Mouse (Mus musculus) heart, embryonic 15.5 days (tissue): ENCODE data around the gene Sphkap. TPM values are rescaled to one million over a fixed set of nuclear protein-coding genes. Genes with fewer than 3 reads are reported as not detected.

Experiments
- ATAC-seq: fragments of 200-750 bp; cut with Nextera tagmentation; replicated peaks from 2 replicates; pipeline ENCODE4 v1.8.0; 2017; ENCODE audit warnings: low read depth, moderate TSS enrichment; ENCODE audit not compliant: insufficient number of reproducible peaks, insufficient read depth, low FRiP score
- H3K27ac ChIP-seq: fragments of 300-500 bp; sonication (generic); 2 replicates; pipeline ENCODE4 v1.5.1; 2015; ENCODE audit warnings: mild to moderate bottlenecking, inconsistent platforms
- H3K27me3 ChIP-seq: fragments of 300-500 bp; sonication (generic); 2 replicates; pipeline ENCODE4 v1.6.1; 2015; ENCODE audit warnings: inconsistent platforms
- H3K36me3 ChIP-seq: fragments of 300-500 bp; sonication (generic); 2 replicates; pipeline ENCODE4 v1.6.1; 2015; ENCODE audit warnings: mild to moderate bottlenecking, inconsistent platforms
- H3K4me1 ChIP-seq: fragments of 300-500 bp; sonication (generic); replicated peaks from 2 replicates; pipeline ENCODE4 v1.6.1; 2015; ENCODE audit warnings: inconsistent platforms
- H3K4me2 ChIP-seq: fragments of 300-500 bp; sonication (generic); 2 replicates; pipeline ENCODE4 v1.6.1; 2015; ENCODE audit warnings: inconsistent platforms, mild to moderate bottlenecking, moderate library complexity
- H3K4me3 ChIP-seq: fragments of 300-500 bp; sonication (generic); 2 replicates; pipeline ENCODE4 v1.5.1; 2015; ENCODE audit warnings: mild to moderate bottlenecking, inconsistent platforms
- H3K9ac ChIP-seq: fragments of 300-500 bp; sonication (generic); 2 replicates; pipeline ENCODE4 v1.6.1; 2015; ENCODE audit warnings: mild to moderate bottlenecking, inconsistent platforms
- H3K9me3 ChIP-seq: fragments of 300-500 bp; sonication (generic); replicated peaks from 2 replicates; pipeline ENCODE4 v1.6.1; 2016; ENCODE audit warnings: inconsistent platforms
- WGBS: fragments of 180-500 bp; shearing (Covaris S2); methylation state at CpG from one replicate; pipeline ENCODE4 v1.1.7; 2015; ENCODE audit warnings: mixed read lengths; 5-methylcytosine and 5-hydroxymethylcytosine counted together
- polyA plus RNA-seq: library from polyadenylated mRNA; unstranded; fragments of >200 nt; fragmentation: Nextera tagmentation; extraction: Ambion mirVana; gene quantifications from 2 replicates; pipeline ENCODE4 v1.2.1, GENCODE M21; 2015

The Sphkap gene
- polyA plus RNA-seq, 1 experiment from 2014 or later = 8.9 TPM

- H3K27ac ChIP-seq = no peak overlapping the region
- H3K9me3 ChIP-seq = no peaks in the 10 kb centered on the region
- no peaks in the 10 kb centered on the region for H3K4me1 ChIP-seq
- no peak overlapping the region for H3K4me3 ChIP-seq
- no peak overlapping the region for H3K4me2 ChIP-seq
- WGBS = 72% methylated on average over 7 of the region's 7 CpGs
- no peaks in the 10 kb centered on the region for H3K36me3 ChIP-seq
- no peak overlapping the region for H3K9ac ChIP-seq
- no peak for ATAC-seq
- no peaks in the 10 kb centered on the region for H3K27me3 ChIP-seq
Observed at GRCm38 (mm10) chr1:83285866-83286265, 122.1 kb downstream of the Sphkap start.

GRCm38 (mm10) chr1:83277044-83277443 is 131.0 kb downstream of the Sphkap start:
- 89% methylated on average over 11 of the region's 11 CpGs for WGBS
- no peaks in the 10 kb centered on the region for H3K4me1 ChIP-seq
- no peak overlapping the region for H3K27ac ChIP-seq
- H3K27me3 ChIP-seq = no peaks in the 10 kb centered on the region
- no peak overlapping the region for H3K4me3 ChIP-seq
- no peaks in the 10 kb centered on the region for H3K36me3 ChIP-seq
- no peaks in the 10 kb centered on the region for H3K9me3 ChIP-seq
- ATAC-seq = no peak
- no peak overlapping the region for H3K9ac ChIP-seq
- no peak overlapping the region for H3K4me2 ChIP-seq

GRCm38 (mm10) chr1:83276637-83277036 is 131.4 kb downstream of the Sphkap start:
- H3K27me3 ChIP-seq = no peaks in the 10 kb centered on the region
- H3K9me3 ChIP-seq = no peaks in the 10 kb centered on the region
- H3K4me3 ChIP-seq = no peak overlapping the region
- H3K4me1 ChIP-seq = no peaks in the 10 kb centered on the region
- no peak overlapping the region for H3K27ac ChIP-seq
- 86% methylated on average over 9 of the region's 9 CpGs for WGBS
- no peak for ATAC-seq
- no peak overlapping the region for H3K9ac ChIP-seq
- no peaks in the 10 kb centered on the region for H3K36me3 ChIP-seq
- no peak overlapping the region for H3K4me2 ChIP-seq

GRCm38 (mm10) chr1:83251746-83252145 is 156.3 kb downstream of the Sphkap start:
- Histone ChIP-seq H3K4me1 (no peaks in the 10 kb centered on the region), H3K27me3 (no peaks in the 10 kb centered on the region), H3K9me3 (no peaks in the 10 kb centered on the region), H3K4me3 (no peak overlapping the region), H3K27ac (no peak overlapping the region), H3K36me3 (no peaks in the 10 kb centered on the region), H3K9ac (no peak overlapping the region), H3K4me2 (no peak overlapping the region)
- no peak for ATAC-seq
- WGBS = 68% methylated on average over 1 of the region's 1 CpGs

- no peak overlapping the region for H3K4me3 ChIP-seq
- H3K9ac ChIP-seq = no peak overlapping the region
- no peaks in the 10 kb centered on the region for H3K27me3 ChIP-seq
- no peak for ATAC-seq
- H3K4me1 ChIP-seq = no peaks in the 10 kb centered on the region
- 79% methylated on average over 1 of the region's 1 CpGs for WGBS
- no peak overlapping the region for H3K4me2 ChIP-seq
- H3K27ac ChIP-seq = no peak overlapping the region
- no peaks in the 10 kb centered on the region for H3K36me3 ChIP-seq
- H3K9me3 ChIP-seq = no peaks in the 10 kb centered on the region
Observed at GRCm38 (mm10) chr1:83248235-83248746, 159.7 kb downstream of the Sphkap start.

- Histone ChIP-seq H3K9ac (no peak overlapping the region), H3K9me3 (no peaks in the 10 kb centered on the region), H3K27me3 (no peaks in the 10 kb centered on the region), H3K27ac (no peak overlapping the region), H3K4me3 (no peak overlapping the region), H3K36me3 (no peaks in the 10 kb centered on the region), H3K4me2 (no peak overlapping the region), H3K4me1 (peaks cover 3% of the 10 kb centered on the region; the same call in 1 of the 2 replicates)
- 76% methylated on average over 3 of the region's 3 CpGs for WGBS
- no peak for ATAC-seq
Observed at GRCm38 (mm10) chr1:83227946-83228345, 180.1 kb downstream of the Sphkap start.

- H3K4me1 ChIP-seq = peaks cover 3% of the 10 kb centered on the region; the same call in 1 of the 2 replicates
- no peaks in the 10 kb centered on the region for H3K27me3 ChIP-seq
- H3K27ac ChIP-seq = no peak overlapping the region
- ATAC-seq = no peak; the same call in 1 of the 2 replicates
- H3K9ac ChIP-seq = no peak overlapping the region
- H3K4me3 ChIP-seq = no peak overlapping the region
- H3K9me3 ChIP-seq = no peaks in the 10 kb centered on the region
- H3K36me3 ChIP-seq = no peaks in the 10 kb centered on the region
- no peak overlapping the region for H3K4me2 ChIP-seq
Observed at GRCm38 (mm10) chr1:83224423-83224960, 183.5 kb downstream of the Sphkap start.

GRCm38 (mm10) chr1:83223072-83223471 is 184.9 kb downstream of the Sphkap start:
- H3K27me3 ChIP-seq = no peaks in the 10 kb centered on the region
- H3K9me3 ChIP-seq = no peaks in the 10 kb centered on the region
- no peaks in the 10 kb centered on the region for H3K36me3 ChIP-seq
- 57% methylated on average over 1 of the region's 1 CpGs for WGBS
- H3K27ac ChIP-seq = no peak overlapping the region
- peaks cover 3% of the 10 kb centered on the region; the same call in 1 of the 2 replicates for H3K4me1 ChIP-seq
- no peak overlapping the region for H3K9ac ChIP-seq
- H3K4me2 ChIP-seq = no peak overlapping the region
- no peak overlapping the region for H3K4me3 ChIP-seq
- no peak for ATAC-seq

- H3K27ac ChIP-seq = no peak overlapping the region
- no peak overlapping the region for H3K9ac ChIP-seq
- no peaks in the 10 kb centered on the region for H3K36me3 ChIP-seq
- H3K27me3 ChIP-seq = no peaks in the 10 kb centered on the region
- 31% methylated on average over 1 of the region's 1 CpGs for WGBS
- H3K9me3 ChIP-seq = no peaks in the 10 kb centered on the region
- no peak overlapping the region for H3K4me3 ChIP-seq
- H3K4me1 ChIP-seq = no peaks in the 10 kb centered on the region
- ATAC-seq = no peak
- H3K4me2 ChIP-seq = no peak overlapping the region
Observed at GRCm38 (mm10) chr1:83218260-83218659, 189.7 kb downstream of the Sphkap start.

- no peaks in the 10 kb centered on the region for H3K27me3 ChIP-seq
- no peak overlapping the region for H3K9ac ChIP-seq
- WGBS = 59% methylated on average over 1 of the region's 1 CpGs
- no peaks in the 10 kb centered on the region for H3K9me3 ChIP-seq
- H3K36me3 ChIP-seq = no peaks in the 10 kb centered on the region
- H3K4me3 ChIP-seq = no peak overlapping the region
- H3K4me1 ChIP-seq = 0 out of 2 replicates have a peak, but pooled peaks cover 2% of the 10 kb centered on the region
- no peak for ATAC-seq
- H3K27ac ChIP-seq = no peak overlapping the region
- H3K4me2 ChIP-seq = no peak overlapping the region
Observed at GRCm38 (mm10) chr1:83209981-83210380, 198.0 kb downstream of the Sphkap start.
